Mouse (Mus musculus): ENCODE measurements at regions not wholly inside any gene's neighbourhood (a gene's known extent, or its start where the extent isn't known, plus 50 kb on each side); places are given as distances from the start of the nearest gene placed in this dataset.

- no peak for TF ChIP-seq USF1 (IDR thresholded peaks at IDR 0.05; ENCODE audit: low read depth)
- no peak for TF ChIP-seq MYOD1 (IDR thresholded peaks at IDR 0.05; ENCODE audit: control insufficient read depth, insufficient read length, low read depth)
Observed at GRCm38 (mm10) chr13:111982796-111983460, 174.1 kb upstream of the Map3k1 start.
